Mouse (Mus musculus): Measurements from ENCODE around the gene Nccrp1.

DNA sequence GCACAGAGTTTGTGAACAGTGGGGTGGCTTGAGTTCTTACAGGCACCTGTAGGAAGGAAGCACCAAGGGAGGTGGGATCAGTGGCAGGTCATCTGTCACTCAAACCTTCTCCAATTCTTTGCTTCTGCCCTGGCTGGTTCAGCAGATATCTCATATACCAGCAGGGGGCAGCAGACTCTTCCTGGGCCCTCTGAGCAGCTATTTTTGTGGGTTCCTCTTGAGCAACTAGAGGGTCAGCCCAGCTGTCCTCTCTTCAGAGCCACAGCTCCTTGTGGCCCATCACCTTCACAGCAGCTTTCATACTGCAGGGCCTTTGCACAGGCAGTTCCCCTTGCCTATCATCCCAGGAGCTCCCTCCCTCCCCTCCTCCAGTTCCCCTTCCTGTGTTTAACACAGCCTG is 21.2 kb upstream of the Nccrp1 start:
- TF ChIP-seq CTCF (IDR thresholded peaks at IDR 0.05; ENCODE audit: borderline replicate concordance, insufficient read depth, low read length) (no peak), POLR2A (IDR thresholded peaks at IDR 0.05; ENCODE audit: low read depth, low read length) (no peak)

Data from embryonic fibroblast, embryonic 13.5 days (primary cell).